Mouse (Mus musculus) intestine, embryonic 15.5 days (tissue): ENCODE results near the gene Tbc1d22a. TPM values are rescaled to one million over a fixed set of nuclear protein-coding genes. Genes with fewer than 3 reads are reported as not detected.
A peak's percentile ranks its signal among the peaks of the same experiment; 100 is the strongest.
"Not testable (repeated sequence)": the region's sequence is repeated elsewhere in the genome, so short reads cannot be mapped to it uniquely, and the experiment has no call there.

Experiments used
- ATAC-seq: fragments of 200-750 bp; cut with Nextera tagmentation; 2 replicates; pipeline ENCODE4 v1.8.0; 2017; ENCODE audit warnings: moderate TSS enrichment, moderate library complexity
- H3K27ac ChIP-seq: fragments of 300-500 bp; sonication (generic); 2 replicates; pipeline ENCODE4 v1.5.1; 2015; ENCODE audit warnings: mild to moderate bottlenecking, inconsistent platforms
- H3K27me3 ChIP-seq: fragments of 300-500 bp; sonication (generic); replicated peaks from 2 replicates; pipeline ENCODE4 v1.6.1; 2015; ENCODE audit warnings: inconsistent platforms
- H3K36me3 ChIP-seq: fragments of 300-500 bp; sonication (generic); 2 replicates; pipeline ENCODE4 v1.6.1; 2015; ENCODE audit warnings: inconsistent platforms
- H3K4me1 ChIP-seq: fragments of 300-500 bp; sonication (generic); replicated peaks from 2 replicates; pipeline ENCODE4 v1.6.1; 2015; ENCODE audit warnings: inconsistent platforms
- H3K4me2 ChIP-seq: fragments of 300-500 bp; sonication (generic); replicated peaks from 2 replicates; pipeline ENCODE4 v1.6.1; 2015; ENCODE audit warnings: mild to moderate bottlenecking, inconsistent platforms
- H3K4me3 ChIP-seq: fragments of 300-500 bp; sonication (generic); replicated peaks from 2 replicates; pipeline ENCODE4 v1.5.1; 2015; ENCODE audit warnings: inconsistent platforms
- H3K9ac ChIP-seq: fragments of 300-500 bp; sonication (generic); 2 replicates; pipeline ENCODE4 v1.6.1; 2015; ENCODE audit warnings: inconsistent platforms
- H3K9me3 ChIP-seq: fragments of 300-500 bp; sonication (generic); 2 replicates; pipeline ENCODE4 v1.6.1; 2016; ENCODE audit warnings: inconsistent platforms
- WGBS: fragments of 180-500 bp; shearing (Covaris S2); methylation state at CpG from one replicate; pipeline ENCODE4 v1.1.7; 2015; 5-methylcytosine and 5-hydroxymethylcytosine counted together
- polyA plus RNA-seq: library from polyadenylated mRNA; unstranded; fragments of >200 nt; fragmentation: Nextera tagmentation; extraction: Ambion mirVana; gene quantifications from 2 replicates; pipeline ENCODE4 v1.2.1, GENCODE M21; 2015

The Tbc1d22a gene
- polyA plus RNA-seq, 1 experiment from 2014 or later, result 10.0 TPM

DNA sequence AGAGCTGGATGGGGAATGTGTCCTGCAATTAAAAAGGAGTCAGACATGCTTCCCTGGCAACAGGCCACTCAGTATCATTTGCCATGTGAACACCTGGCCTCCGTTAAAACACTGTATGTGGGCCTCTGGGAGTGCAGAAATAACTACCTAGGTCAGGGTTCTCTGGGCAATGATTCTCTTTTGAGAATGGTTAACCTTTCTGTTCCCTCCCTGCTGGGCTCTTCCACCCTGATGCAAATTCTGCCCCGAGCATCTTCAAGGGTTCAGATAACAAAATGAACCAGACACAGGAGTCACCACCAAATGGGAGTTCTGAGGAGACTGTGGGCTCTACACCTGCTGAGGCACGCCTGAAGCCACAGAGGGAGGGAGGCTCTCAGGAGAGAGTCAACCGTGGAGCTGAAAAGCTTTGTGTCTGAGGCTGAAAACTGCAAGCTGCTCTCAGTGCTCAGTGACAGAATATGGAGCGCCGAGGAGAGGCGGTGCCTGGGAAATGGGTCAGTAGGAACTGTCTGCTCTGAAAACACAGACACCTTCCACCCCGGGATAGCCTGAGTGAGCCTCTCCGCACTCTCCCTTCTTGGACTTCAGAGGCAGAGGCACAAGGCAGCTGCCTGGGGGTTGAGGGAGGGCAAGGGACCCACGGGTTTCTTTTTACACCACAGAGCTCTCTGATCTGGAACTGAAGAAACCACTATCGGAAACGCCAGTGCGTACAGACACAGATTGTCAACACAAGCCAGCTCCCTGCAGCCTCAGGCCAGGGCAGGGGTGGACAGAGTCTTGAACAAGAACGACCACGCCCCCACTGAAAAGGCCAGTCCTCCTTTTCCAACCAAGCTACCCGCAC is 40.9 kb upstream of the Tbc1d22a start:
- no peak overlapping the region for H3K4me3 ChIP-seq
- 0 out of 2 replicates have a peak, but pooled peaks cover 4% of the 10 kb centered on the region for H3K4me1 ChIP-seq
- no peak overlapping the region for H3K27ac ChIP-seq
- no peak overlapping the region for H3K9ac ChIP-seq
- H3K36me3 ChIP-seq, result no peaks in the 10 kb centered on the region
- H3K9me3 ChIP-seq, result no peaks in the 10 kb centered on the region
- ATAC-seq, result no peak
- no peaks in the 10 kb centered on the region for H3K27me3 ChIP-seq
- H3K4me2 ChIP-seq, result no peak overlapping the region
- 45% methylated on average over 16 of the region's 16 CpGs for WGBS

DNA sequence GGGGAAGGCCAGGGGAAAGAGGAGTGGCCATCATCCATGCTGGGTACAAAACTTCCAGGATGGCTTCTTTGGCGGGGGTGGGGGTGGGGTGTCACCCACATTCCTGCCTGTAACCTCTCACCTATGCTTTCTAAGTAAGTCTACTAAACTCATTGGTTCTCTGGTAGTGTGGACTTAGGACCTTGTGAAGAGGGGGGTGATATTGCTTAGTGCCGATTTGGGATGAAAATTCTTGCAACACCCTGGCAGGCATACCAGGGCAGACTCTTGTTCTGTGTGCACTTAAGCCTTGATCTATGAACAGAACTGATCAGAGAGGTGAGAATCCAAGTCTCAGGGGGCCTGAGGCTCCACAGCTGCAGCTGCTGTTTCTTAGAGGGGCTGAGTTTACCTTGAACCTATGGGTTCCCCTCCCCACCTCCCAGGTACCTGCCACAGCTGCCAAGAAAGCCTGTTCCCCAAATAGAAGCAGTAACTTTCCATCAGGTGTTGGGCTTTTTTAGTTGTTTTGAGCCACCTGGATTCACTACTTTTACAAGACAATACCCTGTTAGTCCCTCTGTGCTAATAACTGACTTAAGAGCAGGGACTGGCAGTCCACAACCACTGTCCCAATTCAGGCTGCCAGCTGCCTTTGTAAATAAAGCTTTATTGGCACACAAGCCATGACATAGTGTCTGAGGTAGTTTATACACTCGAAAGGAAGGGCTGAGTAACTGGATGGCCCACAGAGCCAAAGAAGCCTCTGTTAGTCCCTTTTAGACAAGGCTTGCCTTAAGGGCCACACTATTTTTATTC is 38.8 kb upstream of the Tbc1d22a start:
- no peaks in the 10 kb centered on the region for H3K36me3 ChIP-seq
- H3K27me3 ChIP-seq, result no peaks in the 10 kb centered on the region
- no peak overlapping the region for H3K4me2 ChIP-seq
- no peak for ATAC-seq
- 0 out of 2 replicates have a peak, but pooled peaks cover 4% of the 10 kb centered on the region for H3K4me1 ChIP-seq
- no peaks in the 10 kb centered on the region for H3K9me3 ChIP-seq
- WGBS, result 71% methylated on average over 3 of the region's 3 CpGs
- no peak overlapping the region for H3K9ac ChIP-seq
- H3K4me3 ChIP-seq, result no peak overlapping the region
- H3K27ac ChIP-seq, result no peak overlapping the region

DNA sequence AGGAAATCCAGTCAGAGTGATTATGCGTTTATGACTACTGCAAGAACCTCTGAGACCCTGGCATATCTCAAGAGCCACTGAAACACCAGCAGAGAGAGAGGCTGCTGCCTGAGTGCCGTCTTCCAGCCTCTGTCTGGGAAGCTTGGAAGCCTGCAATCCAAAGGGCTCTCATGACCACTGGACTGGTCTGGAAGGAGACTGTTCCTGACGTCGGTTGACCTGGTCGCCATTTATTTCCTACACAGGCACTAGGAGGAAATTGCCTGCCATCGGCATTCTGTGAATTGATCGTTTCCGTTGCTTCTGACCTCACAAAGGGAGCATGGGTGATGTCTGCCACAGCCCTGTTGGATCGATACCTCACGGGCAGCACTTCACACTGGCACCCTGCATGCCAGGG is 38.1 kb upstream of the Tbc1d22a start:
- Histone ChIP-seq H3K9me3 (no peaks in the 10 kb centered on the region), H3K27ac (no peak overlapping the region), H3K4me2 (no peak overlapping the region), H3K4me3 (no peak overlapping the region), H3K36me3 (no peaks in the 10 kb centered on the region), H3K4me1 (0 out of 2 replicates have a peak, but pooled peaks cover 4% of the 10 kb centered on the region), H3K27me3 (no peaks in the 10 kb centered on the region), H3K9ac (no peak overlapping the region)
- 77% methylated on average over 10 of the region's 10 CpGs for WGBS
- no peak for ATAC-seq

DNA sequence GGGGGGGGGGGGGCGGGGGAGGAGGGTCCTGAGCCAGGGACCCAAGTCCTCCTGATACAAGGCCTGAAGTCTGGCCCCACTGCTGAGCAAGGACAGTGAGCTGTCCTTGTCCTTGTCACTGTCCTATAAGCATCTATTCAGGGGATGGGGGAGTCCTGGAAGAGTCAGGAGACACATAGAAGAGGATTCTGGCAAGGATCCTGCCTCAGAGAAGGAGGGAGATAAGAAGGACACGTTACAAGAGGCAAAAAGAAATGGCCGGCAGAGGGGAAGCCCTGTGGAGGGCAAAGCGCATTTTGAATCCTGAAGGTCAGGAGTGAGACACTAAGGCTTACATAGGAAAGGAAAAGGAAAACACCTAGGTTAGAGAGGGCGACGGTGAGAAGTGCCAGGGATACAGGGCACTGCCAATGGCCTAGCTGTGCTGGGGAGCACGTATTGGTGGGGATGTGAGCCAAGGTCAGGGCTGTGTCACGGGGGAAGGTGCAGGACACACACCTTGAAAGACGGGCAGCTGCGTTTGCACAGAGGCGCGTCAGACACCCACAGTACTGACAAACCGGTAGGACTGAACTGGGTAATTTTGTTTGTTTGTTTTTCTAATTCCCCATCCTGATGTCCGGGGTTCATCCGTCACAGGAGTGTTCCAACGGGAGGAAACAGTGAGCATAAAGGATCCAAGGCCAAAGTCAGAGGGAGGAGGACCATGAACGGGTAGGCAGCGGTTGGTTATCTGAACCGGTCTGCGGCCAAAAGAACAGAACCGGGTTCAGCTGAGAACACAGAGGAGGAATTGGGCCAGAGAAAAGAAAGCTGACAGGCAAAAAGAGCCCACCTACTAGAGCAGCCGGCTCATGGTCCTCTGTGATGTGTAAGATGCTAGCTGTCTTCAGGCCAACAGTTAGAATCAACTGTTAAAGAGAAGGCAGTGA is 37.2 kb upstream of the Tbc1d22a start:
- Histone ChIP-seq H3K4me3 (no peak overlapping the region), H3K4me1 (peaks cover 9% of the 10 kb centered on the region), H3K27me3 (no peaks in the 10 kb centered on the region), H3K36me3 (no peaks in the 10 kb centered on the region), H3K27ac (no peak overlapping the region), H3K4me2 (no peak overlapping the region), H3K9me3 (no peaks in the 10 kb centered on the region), H3K9ac (no peak overlapping the region)
- 66% methylated on average over 22 of the region's 22 CpGs for WGBS
- ATAC-seq, result no peak

DNA sequence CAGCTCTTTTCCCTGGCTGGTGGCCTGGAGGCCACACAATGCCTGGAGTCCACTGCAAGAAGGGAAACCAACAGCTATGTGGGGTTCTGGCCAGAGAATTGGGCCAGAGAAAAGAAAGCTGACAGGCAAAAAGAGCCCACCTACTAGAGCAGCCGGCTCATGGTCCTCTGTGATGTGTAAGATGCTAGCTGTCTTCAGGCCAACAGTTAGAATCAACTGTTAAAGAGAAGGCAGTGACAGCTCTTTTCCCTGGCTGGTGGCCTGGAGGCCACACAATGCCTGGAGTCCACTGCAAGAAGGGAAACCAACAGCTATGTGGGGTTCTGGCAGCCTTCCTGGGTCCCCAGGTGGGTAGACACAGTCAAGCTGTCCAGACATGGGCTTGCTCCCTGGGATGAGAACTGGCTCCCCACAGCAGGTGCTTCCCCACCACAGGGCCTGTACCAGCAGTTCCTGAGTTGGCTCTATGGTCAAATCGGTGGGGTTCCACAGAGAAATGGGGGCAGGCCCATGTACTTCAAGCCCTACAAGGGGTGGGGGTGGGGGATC is 36.5 kb upstream of the Tbc1d22a start:
- H3K36me3 ChIP-seq, ATAC-seq, H3K4me3 ChIP-seq, H3K9me3 ChIP-seq, H3K9ac ChIP-seq, H3K4me2 ChIP-seq, H3K27ac ChIP-seq, H3K27me3 ChIP-seq: not testable (repeated sequence)
- H3K4me1 ChIP-seq, result peaks cover 11% of the 10 kb centered on the region
- WGBS, result 85% methylated on average over 2 of the region's 2 CpGs

DNA sequence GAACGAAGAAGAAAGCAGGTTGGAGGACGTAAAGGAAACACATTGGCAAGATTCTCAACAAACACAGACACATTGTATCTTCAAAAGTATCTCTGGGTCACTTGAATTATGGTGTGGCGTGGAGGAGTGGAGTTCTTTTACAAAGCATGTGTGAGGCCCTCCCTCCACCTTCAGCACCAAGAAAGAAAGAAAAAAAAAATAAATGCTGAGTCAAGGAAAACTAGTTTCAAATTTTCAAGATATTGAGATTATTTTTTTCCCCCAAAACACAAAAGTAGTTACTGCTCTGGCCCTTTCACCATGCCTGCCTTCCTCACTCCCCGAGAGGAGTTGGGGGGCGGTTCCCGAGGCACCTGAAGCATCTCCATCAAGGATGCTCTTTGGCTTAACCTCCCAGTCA is 35.7 kb upstream of the Tbc1d22a start:
- Histone ChIP-seq H3K9me3 (no peaks in the 10 kb centered on the region), H3K27me3 (no peaks in the 10 kb centered on the region), H3K9ac (no peak overlapping the region), H3K4me1 (peaks cover 13% of the 10 kb centered on the region), H3K36me3 (no peaks in the 10 kb centered on the region), H3K4me2 (no peak overlapping the region), H3K4me3 (no peak overlapping the region), H3K27ac (no peak overlapping the region)
- 86% methylated on average over 6 of the region's 6 CpGs for WGBS
- no peak for ATAC-seq

DNA sequence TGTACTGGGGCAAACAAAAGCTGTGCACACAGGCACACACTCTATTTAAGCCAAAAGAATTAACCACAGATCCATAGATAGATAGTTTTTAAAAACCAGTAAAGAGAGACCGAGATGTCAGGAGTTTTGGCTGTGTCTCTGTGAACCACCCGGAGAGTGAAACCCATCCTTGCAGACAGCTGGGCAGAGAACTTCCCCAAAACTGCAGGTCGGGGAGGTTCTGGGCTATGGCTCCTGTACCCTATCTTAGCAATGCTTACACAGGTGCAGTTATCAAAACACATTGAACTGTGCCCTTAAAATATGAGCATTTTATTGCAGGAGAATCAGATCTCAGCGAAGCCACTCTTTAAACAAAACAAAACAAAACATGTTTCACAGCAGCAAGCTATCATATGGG is 33.8 kb upstream of the Tbc1d22a start:
- H3K27ac ChIP-seq, result no peak overlapping the region
- no peak overlapping the region for H3K9ac ChIP-seq
- H3K4me2 ChIP-seq, result no peak overlapping the region
- H3K4me1 ChIP-seq, result peaks cover 19% of the 10 kb centered on the region
- H3K27me3 ChIP-seq, result no peaks in the 10 kb centered on the region
- 61% methylated on average over 4 of the region's 4 CpGs for WGBS
- ATAC-seq, result no peak
- H3K9me3 ChIP-seq, result no peaks in the 10 kb centered on the region
- no peak overlapping the region for H3K4me3 ChIP-seq
- no peaks in the 10 kb centered on the region for H3K36me3 ChIP-seq

DNA sequence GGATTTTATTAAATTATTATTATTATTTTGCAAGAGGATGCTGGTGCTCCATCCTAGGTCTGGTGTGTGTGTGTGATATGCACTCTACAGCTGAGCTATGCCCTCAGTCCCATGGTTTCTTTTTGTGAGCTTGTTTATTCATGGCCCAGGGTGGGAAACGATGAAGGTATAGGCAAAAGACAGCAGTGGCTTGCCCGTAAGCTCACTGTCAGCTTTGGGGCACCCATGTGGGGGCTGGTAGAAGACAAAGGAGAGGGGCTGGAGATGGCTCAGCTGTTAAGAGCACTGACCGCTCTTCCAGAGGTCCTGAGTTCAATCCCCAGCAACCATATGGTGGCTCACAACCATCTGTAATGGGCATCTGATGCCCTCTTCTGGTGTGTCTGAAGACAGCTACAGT is 32.9 kb upstream of the Tbc1d22a start:
- H3K27ac ChIP-seq, H3K9me3 ChIP-seq, H3K27me3 ChIP-seq, H3K4me3 ChIP-seq, H3K36me3 ChIP-seq, ATAC-seq, H3K9ac ChIP-seq, H3K4me2 ChIP-seq: not testable (repeated sequence)
- WGBS, result 89% methylated on average over 3 of the region's 3 CpGs
- peaks cover 22% of the 10 kb centered on the region for H3K4me1 ChIP-seq

DNA sequence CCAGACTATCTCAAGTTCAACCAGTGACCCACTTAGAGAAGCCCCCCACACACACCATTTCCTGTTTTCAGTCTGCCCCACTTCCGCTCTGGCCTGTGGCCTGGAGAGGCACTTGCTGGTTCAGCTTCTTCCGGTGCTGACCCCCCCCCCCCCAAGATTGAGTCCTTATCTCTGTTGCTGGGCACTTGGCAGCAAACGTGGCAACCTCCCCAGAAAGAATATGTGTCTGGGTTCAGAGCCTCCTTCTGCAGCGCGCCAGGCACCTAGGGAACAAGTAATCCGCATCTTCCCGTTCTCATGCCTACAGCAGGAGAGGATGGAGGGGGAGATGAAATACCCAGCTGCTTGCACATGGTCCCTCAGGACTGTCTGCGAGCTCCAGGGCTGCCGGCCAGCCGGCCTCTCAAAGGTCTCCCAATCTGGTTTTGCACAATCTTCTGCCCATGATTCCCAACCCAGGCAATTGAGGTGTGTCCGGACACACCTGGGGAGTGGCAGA is 32.3 kb upstream of the Tbc1d22a start:
- Histone ChIP-seq H3K27ac (peak overlapping the region; percentile 54; the same call in 1 of the 2 replicates), H3K4me2 (peak overlapping the region; percentile 26), H3K9ac (no peak overlapping the region), H3K9me3 (no peaks in the 10 kb centered on the region), H3K4me1 (peaks cover 27% of the 10 kb centered on the region), H3K36me3 (no peaks in the 10 kb centered on the region), H3K4me3 (no peak overlapping the region), H3K27me3 (no peaks in the 10 kb centered on the region)
- peak; percentile 50; the same call in 1 of the 2 replicates for ATAC-seq
- WGBS, result 27% methylated on average over 11 of the region's 11 CpGs

DNA sequence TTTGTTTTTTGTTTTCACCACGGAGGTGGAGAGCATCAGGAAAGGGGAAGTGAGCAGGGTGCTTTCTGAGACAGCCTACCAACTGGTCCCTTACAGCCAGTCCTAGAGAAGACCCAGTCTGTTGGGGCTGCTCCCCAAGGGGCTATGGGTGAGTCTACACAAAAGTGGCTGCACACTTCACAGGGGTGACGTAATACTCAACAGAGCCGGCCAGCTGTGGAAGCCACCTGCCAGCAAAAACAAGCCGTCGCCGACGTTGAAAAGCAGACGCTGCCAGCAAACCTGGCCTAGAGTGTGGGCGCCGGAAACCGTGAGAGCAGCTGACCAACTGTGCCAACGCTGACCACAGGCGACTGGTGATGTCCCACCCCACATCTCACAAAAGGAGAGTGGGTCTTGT is 31.6 kb upstream of the Tbc1d22a start:
- H3K36me3 ChIP-seq, result no peaks in the 10 kb centered on the region
- H3K27me3 ChIP-seq, result no peaks in the 10 kb centered on the region
- H3K4me3 ChIP-seq, result no peak overlapping the region
- H3K9me3 ChIP-seq, result no peaks in the 10 kb centered on the region
- peak overlapping the region; percentile 26; the same call in 1 of the 2 replicates for H3K4me2 ChIP-seq
- 50% methylated on average over 13 of the region's 13 CpGs for WGBS
- no peak for ATAC-seq
- peak overlapping the region; percentile 54; the same call in 1 of the 2 replicates for H3K27ac ChIP-seq
- peaks cover 27% of the 10 kb centered on the region for H3K4me1 ChIP-seq
- no peak overlapping the region for H3K9ac ChIP-seq

DNA sequence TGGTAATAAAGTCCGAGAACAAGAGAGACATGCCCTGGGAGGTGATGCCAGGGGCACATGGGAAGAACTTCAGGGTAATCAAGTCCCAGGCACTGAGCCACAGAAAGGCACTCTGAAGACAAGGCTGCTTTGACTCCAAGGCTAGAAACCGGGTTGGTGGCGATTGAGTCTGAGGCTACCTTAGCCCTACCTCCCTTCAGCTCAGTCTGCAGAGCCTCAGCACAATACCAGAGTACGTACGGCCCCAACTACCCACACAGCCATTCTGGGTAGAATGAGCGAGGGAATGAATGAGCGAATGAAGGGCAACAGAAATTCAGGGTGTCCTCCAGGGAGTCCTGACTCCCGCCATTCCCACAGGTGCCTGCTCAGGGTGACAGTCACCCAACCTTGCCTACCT is 30.8 kb upstream of the Tbc1d22a start:
- WGBS, result 89% methylated on average over 8 of the region's 8 CpGs

More for the DNA sequence above, 30.8 kb upstream of the Tbc1d22a start:
- Histone ChIP-seq H3K36me3 (no peaks in the 10 kb centered on the region), H3K4me2 (no peak overlapping the region), H3K27ac (no peak overlapping the region), H3K4me3 (no peak overlapping the region), H3K27me3 (no peaks in the 10 kb centered on the region), H3K9me3 (no peaks in the 10 kb centered on the region), H3K4me1 (peaks cover 31% of the 10 kb centered on the region), H3K9ac (no peak overlapping the region)
- ATAC-seq, result no peak
